Mouse (Mus musculus): ENCODE results near the gene Pabpc1l. TPM values are rescaled to one million over a fixed set of nuclear protein-coding genes. Genes with fewer than 3 reads are reported as not detected.

The Pabpc1l gene
- polyA plus RNA-seq, 1 experiment from 2014 or later: 1.5 TPM

DNA sequence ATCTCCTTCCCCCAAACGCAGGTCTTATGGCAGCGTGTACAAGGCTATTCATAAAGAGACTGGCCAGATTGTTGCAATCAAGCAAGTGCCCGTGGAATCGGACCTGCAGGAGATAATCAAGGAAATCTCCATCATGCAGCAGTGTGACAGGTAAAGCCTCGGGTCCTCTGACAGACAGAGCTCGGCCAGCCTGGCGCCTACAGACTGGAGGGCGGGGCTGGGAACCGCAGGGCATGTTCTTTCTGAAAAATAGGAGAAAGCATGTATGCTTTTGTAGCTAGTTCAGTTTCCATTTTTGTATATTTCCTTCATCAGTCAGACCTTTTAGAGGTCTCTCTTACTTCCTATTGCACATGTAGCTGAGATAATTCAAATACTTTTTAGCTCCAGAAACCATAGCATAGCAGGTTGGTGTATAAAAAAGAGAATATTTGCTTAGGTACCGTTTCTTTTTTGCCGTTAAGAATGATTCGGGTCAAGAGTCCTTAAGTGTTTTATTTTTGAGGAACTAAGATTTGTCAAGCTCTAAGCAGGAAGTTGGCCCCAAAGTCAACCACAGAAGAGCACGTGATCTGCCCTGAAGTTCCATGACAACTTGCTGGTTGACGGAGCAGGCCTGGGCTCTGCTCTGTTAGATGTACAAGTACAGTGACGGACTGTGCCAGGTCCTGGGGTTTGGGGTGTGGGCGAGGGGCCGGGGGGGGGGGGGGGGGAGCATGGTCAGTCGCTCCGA is 58.5 kb downstream of the Pabpc1l start:
- H3K36me3 ChIP-seq (ENCODE audit: control insufficient read depth, insufficient read depth, low read length): no peaks in the 10 kb centered on the region; the same call in 1 of the 2 replicates
- ATAC-seq (replicated peaks; ENCODE audit: low FRiP score): no peak
- H3K27me3 ChIP-seq (ENCODE audit: control insufficient read depth, insufficient read depth, low read length): no peaks in the 10 kb centered on the region
- H3K4me3 ChIP-seq (ENCODE audit: low read depth, low read length): no peak overlapping the region
- WGBS: 93% methylated on average over 19 of the region's 19 CpGs
- no peak for DNase-seq (ENCODE audit: low spot score)
- H3K4me2 ChIP-seq (ENCODE audit: low read depth, low read length, severe bottlenecking): no peak overlapping the region
- no peak overlapping the region for H3K27ac ChIP-seq (ENCODE audit: low read depth, low read length)
- H3K9ac ChIP-seq (ENCODE audit: low read length): no peak overlapping the region
- no peaks in the 10 kb centered on the region for H3K4me1 ChIP-seq (replicated peaks; ENCODE audit: control insufficient read depth, insufficient read depth, low read length)
- H3K9me3 ChIP-seq (ENCODE audit: control insufficient read depth, low read length): no peaks in the 10 kb centered on the region

GRCm38 (mm10) chr2:164084342-164084700 is 59.1 kb downstream of the Pabpc1l start:
- Histone ChIP-seq H3K27ac (ENCODE audit: low read depth, low read length) (no peak overlapping the region), H3K9me3 (ENCODE audit: control insufficient read depth, low read length) (no peaks in the 10 kb centered on the region), H3K4me2 (ENCODE audit: low read depth, low read length, severe bottlenecking) (no peak overlapping the region), H3K36me3 (ENCODE audit: control insufficient read depth, insufficient read depth, low read length) (no peaks in the 10 kb centered on the region; the same call in 1 of the 2 replicates), H3K4me3 (ENCODE audit: low read depth, low read length) (no peak overlapping the region), H3K27me3 (ENCODE audit: control insufficient read depth, insufficient read depth, low read length) (no peaks in the 10 kb centered on the region), H3K9ac (ENCODE audit: low read length) (no peak overlapping the region), H3K4me1 (replicated peaks; ENCODE audit: control insufficient read depth, insufficient read depth, low read length) (no peaks in the 10 kb centered on the region)
- ATAC-seq (replicated peaks; ENCODE audit: low FRiP score) (no peak), DNase-seq (ENCODE audit: low spot score) (no peak)
- WGBS: 96% methylated on average over 7 of the region's 7 CpGs

- DNase-seq (ENCODE audit: low spot score): no peak
These were observed 62.3 kb downstream of the Pabpc1l start for GRCm38 (mm10) chr2:164087416-164088017.

GRCm38 (mm10) chr2:164089508-164089907 is 64.3 kb downstream of the Pabpc1l start:
- no peak overlapping the region for H3K9ac ChIP-seq (ENCODE audit: low read length)
- no peaks in the 10 kb centered on the region for H3K27me3 ChIP-seq (ENCODE audit: control insufficient read depth, insufficient read depth, low read length)
- no peaks in the 10 kb centered on the region for H3K9me3 ChIP-seq (ENCODE audit: control insufficient read depth, low read length)
- no peaks in the 10 kb centered on the region; the same call in 1 of the 2 replicates for H3K36me3 ChIP-seq (ENCODE audit: control insufficient read depth, insufficient read depth, low read length)
- H3K27ac ChIP-seq (ENCODE audit: low read depth, low read length): no peak overlapping the region
- no peak overlapping the region for H3K4me3 ChIP-seq (ENCODE audit: low read depth, low read length)
- DNase-seq (ENCODE audit: low spot score) (no peak), ATAC-seq (replicated peaks; ENCODE audit: low FRiP score) (no peak)
- H3K4me1 ChIP-seq (replicated peaks; ENCODE audit: control insufficient read depth, insufficient read depth, low read length): no peaks in the 10 kb centered on the region
- no peak overlapping the region for H3K4me2 ChIP-seq (ENCODE audit: low read depth, low read length, severe bottlenecking)
- WGBS: 94% methylated on average over 4 of the region's 4 CpGs

More at GRCm38 (mm10) chr2:164087416-164088017, 62.3 kb downstream of the Pabpc1l start:
- H3K9me3 ChIP-seq (ENCODE audit: control insufficient read depth, low read length): no peaks in the 10 kb centered on the region
- 90% methylated on average over 6 of the region's 6 CpGs for WGBS
- no peaks in the 10 kb centered on the region for H3K27me3 ChIP-seq (ENCODE audit: control insufficient read depth, insufficient read depth, low read length)
- no peak for ATAC-seq (replicated peaks; ENCODE audit: low FRiP score)
- H3K27ac ChIP-seq (ENCODE audit: low read depth, low read length): no peak overlapping the region
- no peak overlapping the region for H3K9ac ChIP-seq (ENCODE audit: low read length)
- no peak overlapping the region for H3K4me2 ChIP-seq (ENCODE audit: low read depth, low read length, severe bottlenecking)
- H3K36me3 ChIP-seq (ENCODE audit: control insufficient read depth, insufficient read depth, low read length): no peaks in the 10 kb centered on the region; the same call in 1 of the 2 replicates
- H3K4me3 ChIP-seq (ENCODE audit: low read depth, low read length): no peak overlapping the region
- no peaks in the 10 kb centered on the region for H3K4me1 ChIP-seq (replicated peaks; ENCODE audit: control insufficient read depth, insufficient read depth, low read length)

DNA sequence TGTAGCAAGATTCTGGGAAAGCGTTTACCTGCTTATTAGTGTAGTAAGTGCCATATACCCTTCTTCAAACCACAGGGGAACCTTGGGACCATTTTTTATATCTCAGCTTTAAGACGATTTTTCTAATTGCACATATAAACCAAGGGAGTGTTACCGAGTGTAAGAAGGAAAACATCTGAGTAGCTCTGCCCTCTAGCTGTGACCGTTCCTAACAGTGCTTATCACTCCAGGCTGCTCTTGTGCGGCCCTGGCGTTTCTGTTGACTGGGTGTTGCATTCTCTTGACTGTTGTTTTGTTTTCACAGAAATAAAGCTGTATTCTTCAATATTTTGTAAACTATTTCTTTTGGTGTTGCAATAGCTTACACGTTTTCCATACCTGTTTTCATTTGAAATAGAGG is 68.9 kb downstream of the Pabpc1l start:
- H3K9ac ChIP-seq (ENCODE audit: low read length): no peak overlapping the region
- H3K36me3 ChIP-seq (ENCODE audit: control insufficient read depth, insufficient read depth, low read length): no peaks in the 10 kb centered on the region; the same call in 1 of the 2 replicates
- H3K27me3 ChIP-seq (ENCODE audit: control insufficient read depth, insufficient read depth, low read length): no peaks in the 10 kb centered on the region
- no peak overlapping the region for H3K4me3 ChIP-seq (ENCODE audit: low read depth, low read length)
- WGBS: 80% methylated on average over 7 of the region's 7 CpGs
- H3K27ac ChIP-seq (ENCODE audit: low read depth, low read length): no peak overlapping the region
- DNase-seq (ENCODE audit: low spot score): no peak
- ATAC-seq (replicated peaks; ENCODE audit: low FRiP score): no peak
- H3K4me1 ChIP-seq (replicated peaks; ENCODE audit: control insufficient read depth, insufficient read depth, low read length): no peaks in the 10 kb centered on the region
- no peaks in the 10 kb centered on the region for H3K9me3 ChIP-seq (ENCODE audit: control insufficient read depth, low read length)
- H3K4me2 ChIP-seq (ENCODE audit: low read depth, low read length, severe bottlenecking): no peak overlapping the region

- Histone ChIP-seq H3K4me3 (ENCODE audit: low read depth, low read length) (no peak overlapping the region), H3K4me2 (ENCODE audit: low read depth, low read length, severe bottlenecking) (no peak overlapping the region), H3K9me3 (ENCODE audit: control insufficient read depth, low read length) (no peaks in the 10 kb centered on the region), H3K36me3 (ENCODE audit: control insufficient read depth, insufficient read depth, low read length) (no peaks in the 10 kb centered on the region; the same call in 1 of the 2 replicates), H3K4me1 (replicated peaks; ENCODE audit: control insufficient read depth, insufficient read depth, low read length) (no peaks in the 10 kb centered on the region), H3K27ac (ENCODE audit: low read depth, low read length) (no peak overlapping the region), H3K9ac (ENCODE audit: low read length) (no peak overlapping the region), H3K27me3 (ENCODE audit: control insufficient read depth, insufficient read depth, low read length) (no peaks in the 10 kb centered on the region)
- DNase-seq (ENCODE audit: low spot score) (no peak), ATAC-seq (replicated peaks; ENCODE audit: low FRiP score) (no peak)
- 95% methylated on average over 11 of the region's 11 CpGs for WGBS
These were observed 73.5 kb downstream of the Pabpc1l start for GRCm38 (mm10) chr2:164098603-164099250.

Other genes starting within 250 kb of the Pabpc1l start
- 0.25 and 0.32 TPM in 2 replicates for gene Ccn5, start 204.6 kb upstream of the Pabpc1l start, polyA plus RNA-seq (2014; fragmentation: Nextera tagmentation; extraction: Ambion mirVana)
- not detected in 2 replicates for gene Kcnk15, start 171.8 kb upstream of the Pabpc1l start, polyA plus RNA-seq (2014; fragmentation: Nextera tagmentation; extraction: Ambion mirVana)
- gene Rims4, start 106.8 kb upstream of the Pabpc1l start, polyA plus RNA-seq (2014; fragmentation: Nextera tagmentation; extraction: Ambion mirVana): 0.98 and 1.2 TPM in 2 replicates
- gene Ywhab, start 30.5 kb upstream of the Pabpc1l start, polyA plus RNA-seq (2014; fragmentation: Nextera tagmentation; extraction: Ambion mirVana): 316 and 330 TPM in 2 replicates
- 39.9 and 40.1 TPM in 2 replicates for gene Stk4, start 44.9 kb downstream of the Pabpc1l start, polyA plus RNA-seq (2014; fragmentation: Nextera tagmentation; extraction: Ambion mirVana)
- gene Tomm34, start 45.7 kb downstream of the Pabpc1l start, polyA plus RNA-seq (2014; fragmentation: Nextera tagmentation; extraction: Ambion mirVana): 52.7 and 54.9 TPM in 2 replicates
- gene Kcns1, start 145.7 kb downstream of the Pabpc1l start, polyA plus RNA-seq (2014; fragmentation: Nextera tagmentation; extraction: Ambion mirVana): not detected in 2 replicates
- not detected in 2 replicates for gene Wfdc5, start 157.3 kb downstream of the Pabpc1l start, polyA plus RNA-seq (2014; fragmentation: Nextera tagmentation; extraction: Ambion mirVana)
- not detected in 2 replicates for gene Wfdc12, start 165.2 kb downstream of the Pabpc1l start, polyA plus RNA-seq (2014; fragmentation: Nextera tagmentation; extraction: Ambion mirVana)
- not detected in 2 replicates for gene Wfdc15a, start 174.7 kb downstream of the Pabpc1l start, polyA plus RNA-seq (2014; fragmentation: Nextera tagmentation; extraction: Ambion mirVana)
- gene Wfdc15b, start 196.2 kb downstream of the Pabpc1l start, polyA plus RNA-seq (2014; fragmentation: Nextera tagmentation; extraction: Ambion mirVana): not detected in 2 replicates
- not detected in 2 replicates for gene Svs2, start 213.0 kb downstream of the Pabpc1l start, polyA plus RNA-seq (2014; fragmentation: Nextera tagmentation; extraction: Ambion mirVana)
- not detected in 2 replicates for gene Svs3b, start 231.2 kb downstream of the Pabpc1l start, polyA plus RNA-seq (2014; fragmentation: Nextera tagmentation; extraction: Ambion mirVana)